Mouse (Mus musculus): Measurements from ENCODE around the gene Tomt.

- no peak for TF ChIP-seq CTCF (IDR thresholded peaks at IDR 0.05; ENCODE audit: extremely low read depth, insufficient read length, insufficient replicate concordance, low read depth, low read length)
- no peak for TF ChIP-seq POLR2A (IDR thresholded peaks at IDR 0.05; ENCODE audit: low read depth, low read length)
Measured at GRCm38 (mm10) chr7:101938348-101938747, 32.2 kb upstream of the Tomt start.

Measured in small intestine, adult 2 months (tissue).